Mouse (Mus musculus) CH12.LX (cell line): ENCODE results near the gene Sf3a3. TPM values are rescaled to one million over a fixed set of nuclear protein-coding genes. Genes with fewer than 3 reads are reported as not detected.

ENCODE experiments used
- DNase-seq: peaks from one replicate; pipeline ENCODE4 v3.0.0-alpha.2; 2013; ENCODE audit errors: extremely low read depth
- H3K27ac ChIP-seq: 2 replicates; pipeline ENCODE4 v1.5.1; 2012; ENCODE audit warnings: low read depth, mild to moderate bottlenecking, control low read depth, moderate library complexity; ENCODE audit not compliant: insufficient read depth
- H3K27me3 ChIP-seq: replicated peaks from 2 replicates; pipeline ENCODE3; 2012; ENCODE audit warnings: inconsistent platforms
- H3K36me3 ChIP-seq, 2 experiments: replicated peaks in 1 of 2; 2 replicates each; pipeline versions ENCODE3 to v1.6.1; 2012; ENCODE audit warnings: inconsistent platforms in 1 of 2, low read length in 1 of 2, mild to moderate bottlenecking in 1 of 2, mixed read lengths in 1 of 2, moderate library complexity in 1 of 2; ENCODE audit not compliant: control insufficient read depth in 1 of 2, insufficient read depth in 1 of 2
- H3K4me1 ChIP-seq, 2 experiments: 2 replicates each; pipeline ENCODE4 v1.6.1; 2012; ENCODE audit warnings: inconsistent platforms in 1 of 2, moderate library complexity in 1 of 2; ENCODE audit not compliant: insufficient read depth in 2 of 2, control insufficient read depth in 1 of 2
- H3K4me2 ChIP-seq: 2 replicates; pipeline ENCODE4 v1.6.1; 2012; ENCODE audit warnings: low read depth, mild to moderate bottlenecking, control low read depth; ENCODE audit not compliant: poor library complexity, insufficient read depth, severe bottlenecking
- H3K4me3 ChIP-seq, 3 experiments: fragments of 150-350 bp in 1 of 3; sonication (generic) in 1 of 3; replicated peaks in 1 of 3; 2 replicates each; pipeline versions ENCODE3 to v1.5.1; 2011 to 2012; ENCODE audit warnings: low read depth in 2 of 3, low read length in 2 of 3, mild to moderate bottlenecking in 2 of 3, moderate library complexity in 2 of 3, control low read depth in 1 of 3, improper control_type of control experiment in 1 of 3, inconsistent platforms in 1 of 3, mixed read lengths in 1 of 3; ENCODE audit not compliant: poor library complexity in 1 of 3
- H3K79me2 ChIP-seq: replicated peaks from 2 replicates; pipeline ENCODE4 v1.6.1; 2012; ENCODE audit warnings: mild to moderate bottlenecking, moderate library complexity; ENCODE audit not compliant: control insufficient read depth, poor library complexity, insufficient read depth, severe bottlenecking; ENCODE audit errors: extremely low read depth
- H3K9ac ChIP-seq: 2 replicates; pipeline ENCODE4 v1.6.1; 2012; ENCODE audit warnings: low read depth, mild to moderate bottlenecking, control low read depth, moderate library complexity; ENCODE audit not compliant: insufficient read depth
- H3K9me3 ChIP-seq: replicated peaks from 2 replicates; pipeline ENCODE3; 2012; ENCODE audit warnings: low read length, inconsistent platforms, mixed read lengths
- BHLHE40 ChIP-seq: IDR thresholded peaks from 2 replicates; pipeline ENCODE4 v1.6.1; 2011; ENCODE audit warnings: mild to moderate bottlenecking, low read depth, low read length, improper control_type of control experiment
- CHD1 ChIP-seq: IDR thresholded peaks from 2 replicates; pipeline ENCODE4 v1.6.1; 2012; ENCODE audit warnings: low read depth, low read length, improper control_type of control experiment, inconsistent platforms
- CHD2 ChIP-seq: IDR thresholded peaks from 2 replicates; pipeline ENCODE4 v1.6.1; 2011; ENCODE audit warnings: low read length, improper control_type of control experiment
- CTCF ChIP-seq, 2 experiments: IDR thresholded peaks in 1 of 2; conservative IDR thresholded peaks in 1 of 2; 2 replicates each; pipeline ENCODE4 v1.5.1; 2011 to 2012; ENCODE audit warnings: low read depth in 2 of 2, low read length in 2 of 2, improper control_type of control experiment in 1 of 2, inconsistent platforms in 1 of 2, mild to moderate bottlenecking in 1 of 2, moderate library complexity in 1 of 2
- E2F4 ChIP-seq: IDR thresholded peaks from 2 replicates; pipeline ENCODE4 v1.6.1; 2011; ENCODE audit warnings: low read depth, low read length, improper control_type of control experiment; ENCODE audit not compliant: insufficient replicate concordance
- ELF1 ChIP-seq: IDR thresholded peaks from 2 replicates; pipeline ENCODE4 v1.6.1; 2014; ENCODE audit warnings: low read depth, mild to moderate bottlenecking, inconsistent platforms, low read length, improper control_type of control experiment
- EP300 ChIP-seq: IDR thresholded peaks from 2 replicates; pipeline ENCODE4 v1.6.1; 2011; ENCODE audit warnings: low read length, improper control_type of control experiment
- ETS1 ChIP-seq: conservative IDR thresholded peaks from 2 replicates; pipeline ENCODE4 v1.6.1; 2012; ENCODE audit warnings: low read depth, mild to moderate bottlenecking, inconsistent platforms, low read length, improper control_type of control experiment, moderate library complexity
- GABPA ChIP-seq: IDR thresholded peaks from 2 replicates; pipeline ENCODE4 v1.6.1; 2012; ENCODE audit warnings: low read depth, low read length, improper control_type of control experiment, inconsistent platforms; ENCODE audit not compliant: insufficient replicate concordance
- HCFC1 ChIP-seq: IDR thresholded peaks from 2 replicates; pipeline ENCODE4 v1.6.1; 2012; ENCODE audit warnings: low read depth, mild to moderate bottlenecking, inconsistent platforms, low read length, improper control_type of control experiment
- IRF4 ChIP-seq: IDR thresholded peaks from 2 replicates; pipeline ENCODE4 v1.6.1; 2014; ENCODE audit warnings: low read depth, mild to moderate bottlenecking, inconsistent platforms, low read length, improper control_type of control experiment
- JUN ChIP-seq: IDR thresholded peaks from 2 replicates; pipeline ENCODE4 v1.6.1; 2011; ENCODE audit warnings: low read depth, mild to moderate bottlenecking, low read length, improper control_type of control experiment, moderate library complexity; ENCODE audit not compliant: insufficient read depth
- JUND ChIP-seq: conservative IDR thresholded peaks from 2 replicates; pipeline ENCODE4 v1.6.1; 2011; ENCODE audit warnings: low read depth, low read length, improper control_type of control experiment
- KAT2A ChIP-seq: IDR thresholded peaks from 2 replicates; pipeline ENCODE4 v1.6.1; 2012; ENCODE audit warnings: low read length, improper control_type of control experiment, inconsistent platforms; ENCODE audit not compliant: insufficient replicate concordance
- MAFK ChIP-seq: IDR thresholded peaks from 2 replicates; pipeline ENCODE4 v1.6.1; 2011; ENCODE audit warnings: low read length, improper control_type of control experiment; ENCODE audit not compliant: insufficient replicate concordance
- MAX ChIP-seq: IDR thresholded peaks from 2 replicates; pipeline ENCODE4 v1.6.1; 2011; ENCODE audit warnings: low read length, improper control_type of control experiment
- MAZ ChIP-seq: IDR thresholded peaks from 2 replicates; pipeline ENCODE4 v1.6.1; 2012; ENCODE audit warnings: low read depth, mild to moderate bottlenecking, inconsistent platforms, low read length, improper control_type of control experiment, moderate library complexity
- MEF2A ChIP-seq: IDR thresholded peaks from 2 replicates; pipeline ENCODE4 v1.6.1; 2014; ENCODE audit warnings: low read depth, mild to moderate bottlenecking, inconsistent platforms, low read length, improper control_type of control experiment, borderline replicate concordance
- MXI1 ChIP-seq: IDR thresholded peaks from 2 replicates; pipeline ENCODE4 v1.6.1; 2011; ENCODE audit warnings: mild to moderate bottlenecking, low read depth, low read length, improper control_type of control experiment
- MYC ChIP-seq: IDR thresholded peaks from 2 replicates; pipeline ENCODE4 v1.6.1; 2011; ENCODE audit warnings: low read depth, mild to moderate bottlenecking, improper control_type of control experiment, low read length
- NELFE ChIP-seq: IDR thresholded peaks from 2 replicates; pipeline ENCODE4 v1.6.1; 2011; ENCODE audit warnings: low read depth, low read length, improper control_type of control experiment
- NRF1 ChIP-seq: IDR thresholded peaks from 2 replicates; pipeline ENCODE4 v1.6.1; 2014; ENCODE audit warnings: low read depth, mild to moderate bottlenecking, inconsistent platforms, low read length, improper control_type of control experiment, moderate library complexity
- PAX5 ChIP-seq: IDR thresholded peaks from 2 replicates; pipeline ENCODE4 v1.6.1; 2012; ENCODE audit warnings: low read length, inconsistent platforms, mixed read lengths
- POLR2A ChIP-seq: IDR thresholded peaks from 2 replicates; pipeline ENCODE4 v1.6.1; 2011; ENCODE audit warnings: low read depth, mild to moderate bottlenecking, improper control_type of control experiment, low read length
- POLR2AphosphoS2 ChIP-seq: IDR thresholded peaks from 2 replicates; pipeline ENCODE4 v1.6.1; 2011; ENCODE audit warnings: low read depth, low read length, improper control_type of control experiment
- RAD21 ChIP-seq: IDR thresholded peaks from 2 replicates; pipeline ENCODE4 v1.6.1; 2011; ENCODE audit warnings: low read depth, mild to moderate bottlenecking, low read length, improper control_type of control experiment, moderate library complexity
- RCOR1 ChIP-seq: conservative IDR thresholded peaks from 2 replicates; pipeline ENCODE4 v1.6.1; 2012; ENCODE audit warnings: low read depth, mild to moderate bottlenecking, inconsistent platforms, low read length, improper control_type of control experiment
- SIN3A ChIP-seq: IDR thresholded peaks from 2 replicates; pipeline ENCODE4 v1.6.1; 2012; ENCODE audit warnings: low read length, improper control_type of control experiment, inconsistent platforms
- SMC3 ChIP-seq: IDR thresholded peaks from 2 replicates; pipeline ENCODE4 v1.6.1; 2011; ENCODE audit warnings: low read depth, low read length, improper control_type of control experiment
- TBP ChIP-seq: conservative IDR thresholded peaks from 2 replicates; pipeline ENCODE4 v1.6.1; 2011; ENCODE audit warnings: low read depth, low read length, improper control_type of control experiment
- UBTF ChIP-seq: IDR thresholded peaks from 2 replicates; pipeline ENCODE4 v1.6.1; 2012; ENCODE audit warnings: low read depth, mild to moderate bottlenecking, inconsistent platforms, low read length, improper control_type of control experiment, moderate library complexity
- USF1 ChIP-seq: IDR thresholded peaks from 2 replicates; pipeline ENCODE4 v1.6.1; 2014; ENCODE audit warnings: low read depth, mild to moderate bottlenecking, inconsistent platforms, low read length, improper control_type of control experiment
- USF2 ChIP-seq: conservative IDR thresholded peaks from 2 replicates; pipeline ENCODE4 v1.6.1; 2011; ENCODE audit warnings: low read depth, low read length, improper control_type of control experiment
- ZC3H11A ChIP-seq: IDR thresholded peaks from 2 replicates; pipeline ENCODE4 v1.6.1; 2012; ENCODE audit warnings: low read depth, mild to moderate bottlenecking, inconsistent platforms, low read length, improper control_type of control experiment
- ZKSCAN1 ChIP-seq: IDR thresholded peaks from 2 replicates; pipeline ENCODE4 v1.6.1; 2012; ENCODE audit warnings: low read depth, inconsistent platforms, low read length, improper control_type of control experiment, borderline replicate concordance
- ZMIZ1 ChIP-seq: IDR thresholded peaks from 2 replicates; pipeline ENCODE4 v1.6.1; 2012; ENCODE audit warnings: low read depth, mild to moderate bottlenecking, inconsistent platforms, low read length, improper control_type of control experiment
- ZNF384 ChIP-seq: IDR thresholded peaks from 2 replicates; pipeline ENCODE4 v1.6.1; 2012; ENCODE audit warnings: low read depth, low read length, improper control_type of control experiment, inconsistent platforms
- dilution Hi-C: fragments of 300-500 bp; cut with MboI; formaldehyde crosslinking; loops from 2 replicates; pipeline ENCODE4 v1.14.3; 2020; ENCODE audit warnings: low sequenced_read_pairs; ENCODE audit not compliant: extremely low pct_unique_long_range_greater_than_20kb, extremely low pct_ligation_motif_present
- in situ Hi-C: fragments of 300-500 bp; cut with MboI; formaldehyde crosslinking; loops from 3 replicates; pipeline ENCODE4 v1.14.3; 2019; ENCODE audit warnings: low sequenced_read_pairs, low pct_ligation_motif_present, low pct_unique_long_range_greater_than_20kb, mixed read lengths
- polyA plus RNA-seq: library from polyadenylated mRNA; unstranded; fragments of >175 nt; gene quantifications from 2 replicates; pipeline ENCODE4 v1.2.1, GENCODE M21; 2012; ENCODE audit warnings: low read depth; ENCODE audit not compliant: insufficient read length
- total RNA-seq, 2 experiments: library from RNA; depleted of rRNA; stranded (reverse); fragments of 300-350 nt in 1 of 2; fragments of >200 nt in 1 of 2; gene quantifications; 2 replicates each; pipeline ENCODE4 v1.2.3; 2012 to 2014

Gene Sf3a3
- total RNA-seq (2012; rRNA removed) (100 and 129 TPM in 2 replicates), total RNA-seq (2014; rRNA removed) (122 and 146 TPM in 2 replicates), polyA plus RNA-seq (134 and 156 TPM in 2 replicates)

GRCm38 (mm10) chr4:124714545-124715481 is at the start of gene Sf3a3:
TSS of gene Sf3a3 (plus strand) at chr4:124714776.
- H3K27ac ChIP-seq = peak within 1 kb of the TSS; percentile 10
- dilution Hi-C loops = no loop called here
- H3K4me2 ChIP-seq = peak within 1 kb of the TSS; percentile 85
- peaks cover 11 to 36% of the 10 kb centered on the region in 2 experiments for H3K4me1 ChIP-seq
- peaks cover 23% of the 10 kb centered on the region for H3K79me2 ChIP-seq
- H3K9me3 ChIP-seq = no peaks in the 10 kb centered on the region
- in situ Hi-C loops = no loop called here
- peaks cover 31 to 44% of the 10 kb centered on the region in 2 experiments for H3K36me3 ChIP-seq
- H3K9ac ChIP-seq = peak within 1 kb of the TSS; percentile 93
- DNase-seq = peak; percentile 95
- peak within 1 kb of the TSS; percentile 94 to 98 (median 96) for H3K4me3 ChIP-seq
- H3K27me3 ChIP-seq = no peaks in the 10 kb centered on the region
- TF ChIP-seq NRF1 = peak; percentile 67
- TF ChIP-seq ZC3H11A = no peak
- peak in 1 of 2 experiments; percentile 92; a peak in 2 of 4 replicates for TF ChIP-seq CTCF (conservative IDR thresholded peaks at IDR 0.05 in 1 of 2, IDR thresholded peaks at IDR 0.05 in 1 of 2; ENCODE audit: low read depth in 2 of 2, low read length in 2 of 2)
- no peak for TF ChIP-seq USF1
- peak; percentile 88 for TF ChIP-seq ELF1
- peak; percentile 87 for TF ChIP-seq MXI1
- TF ChIP-seq MEF2A = peak; percentile 84
- TF ChIP-seq RCOR1 = peak; percentile 65; the same call in 1 of the 2 replicates
- peak; percentile 68; the same call in 1 of the 2 replicates for TF ChIP-seq POLR2AphosphoS2
- peak; percentile 95 for TF ChIP-seq SIN3A
- peak; percentile 87 for TF ChIP-seq UBTF
- TF ChIP-seq JUND = no peak
- no peak for TF ChIP-seq BHLHE40
- peak; percentile 97 for TF ChIP-seq HCFC1
- no peak for TF ChIP-seq CHD1
- TF ChIP-seq MAZ = peak; percentile 66; the same call in 1 of the 2 replicates
- peak; percentile 63 for TF ChIP-seq TBP
- peak; percentile 71; the same call in 1 of the 2 replicates for TF ChIP-seq ZMIZ1
- TF ChIP-seq MYC = peak; percentile 79
- peak; percentile 33; the same call in 1 of the 2 replicates for TF ChIP-seq ETS1
- TF ChIP-seq EP300 = no peak
- TF ChIP-seq ZNF384 = no peak
- peak; percentile 81 for TF ChIP-seq IRF4
- TF ChIP-seq POLR2A = peak; percentile 79
- TF ChIP-seq GABPA = peak; percentile 88
- no peak for TF ChIP-seq USF2
- peak; percentile 86; the same call in 1 of the 2 replicates for TF ChIP-seq KAT2A
- no peak for TF ChIP-seq PAX5
- no peak for TF ChIP-seq MAFK
- no peak for TF ChIP-seq JUN
- TF ChIP-seq RAD21 = peak; percentile 43
- peak; percentile 58 for TF ChIP-seq SMC3
- peak; percentile 78 for TF ChIP-seq NELFE
- peak; percentile 88 for TF ChIP-seq MAX
- no peak for TF ChIP-seq ZKSCAN1
- TF ChIP-seq CHD2 = no peak
- peak; percentile 76; the same call in 1 of the 2 replicates for TF ChIP-seq E2F4
